Mouse (Mus musculus) CH12.LX (cell line): Measurements from ENCODE around the gene Fance. TPM values are rescaled to one million over a fixed set of nuclear protein-coding genes. Genes with fewer than 3 reads are reported as not detected.
"Not testable (repeated sequence)": the region's sequence is repeated elsewhere in the genome, so short reads cannot be mapped to it uniquely, and the experiment has no call there.

Experiments used
- DNase-seq: peaks from one replicate; pipeline ENCODE4 v3.0.0-alpha.2; 2013; ENCODE audit errors: extremely low read depth
- H3K27ac ChIP-seq: 2 replicates; pipeline ENCODE4 v1.5.1; 2012; ENCODE audit warnings: low read depth, mild to moderate bottlenecking, control low read depth, moderate library complexity; ENCODE audit not compliant: insufficient read depth
- H3K27me3 ChIP-seq: replicated peaks from 2 replicates; pipeline ENCODE3; 2012; ENCODE audit warnings: inconsistent platforms
- H3K36me3 ChIP-seq, 2 experiments: replicated peaks in 1 of 2; 2 replicates each; pipeline versions ENCODE3 to v1.6.1; 2012; ENCODE audit warnings: inconsistent platforms in 1 of 2, low read length in 1 of 2, mild to moderate bottlenecking in 1 of 2, mixed read lengths in 1 of 2, moderate library complexity in 1 of 2; ENCODE audit not compliant: control insufficient read depth in 1 of 2, insufficient read depth in 1 of 2
- H3K4me1 ChIP-seq, 2 experiments: 2 replicates each; pipeline ENCODE4 v1.6.1; 2012; ENCODE audit warnings: inconsistent platforms in 1 of 2, moderate library complexity in 1 of 2; ENCODE audit not compliant: insufficient read depth in 2 of 2, control insufficient read depth in 1 of 2
- H3K4me2 ChIP-seq: 2 replicates; pipeline ENCODE4 v1.6.1; 2012; ENCODE audit warnings: low read depth, mild to moderate bottlenecking, control low read depth; ENCODE audit not compliant: poor library complexity, insufficient read depth, severe bottlenecking
- H3K4me3 ChIP-seq, 3 experiments: fragments of 150-350 bp in 1 of 3; sonication (generic) in 1 of 3; replicated peaks in 1 of 3; 2 replicates each; pipeline versions ENCODE3 to v1.5.1; 2011 to 2012; ENCODE audit warnings: low read depth in 2 of 3, low read length in 2 of 3, mild to moderate bottlenecking in 2 of 3, moderate library complexity in 2 of 3, control low read depth in 1 of 3, improper control_type of control experiment in 1 of 3, inconsistent platforms in 1 of 3, mixed read lengths in 1 of 3; ENCODE audit not compliant: poor library complexity in 1 of 3
- H3K79me2 ChIP-seq: replicated peaks from 2 replicates; pipeline ENCODE4 v1.6.1; 2012; ENCODE audit warnings: mild to moderate bottlenecking, moderate library complexity; ENCODE audit not compliant: control insufficient read depth, poor library complexity, insufficient read depth, severe bottlenecking; ENCODE audit errors: extremely low read depth
- H3K9ac ChIP-seq: 2 replicates; pipeline ENCODE4 v1.6.1; 2012; ENCODE audit warnings: low read depth, mild to moderate bottlenecking, control low read depth, moderate library complexity; ENCODE audit not compliant: insufficient read depth
- H3K9me3 ChIP-seq: replicated peaks from 2 replicates; pipeline ENCODE3; 2012; ENCODE audit warnings: low read length, inconsistent platforms, mixed read lengths
- CTCF ChIP-seq, 2 experiments: IDR thresholded peaks in 1 of 2; conservative IDR thresholded peaks in 1 of 2; 2 replicates each; pipeline ENCODE4 v1.5.1; 2011 to 2012; ENCODE audit warnings: low read depth in 2 of 2, low read length in 2 of 2, improper control_type of control experiment in 1 of 2, inconsistent platforms in 1 of 2, mild to moderate bottlenecking in 1 of 2, moderate library complexity in 1 of 2
- E2F4 ChIP-seq: IDR thresholded peaks from 2 replicates; pipeline ENCODE4 v1.6.1; 2011; ENCODE audit warnings: low read depth, low read length, improper control_type of control experiment; ENCODE audit not compliant: insufficient replicate concordance
- GABPA ChIP-seq: IDR thresholded peaks from 2 replicates; pipeline ENCODE4 v1.6.1; 2012; ENCODE audit warnings: low read depth, low read length, improper control_type of control experiment, inconsistent platforms; ENCODE audit not compliant: insufficient replicate concordance
- HCFC1 ChIP-seq: IDR thresholded peaks from 2 replicates; pipeline ENCODE4 v1.6.1; 2012; ENCODE audit warnings: low read depth, mild to moderate bottlenecking, inconsistent platforms, low read length, improper control_type of control experiment
- JUND ChIP-seq: conservative IDR thresholded peaks from 2 replicates; pipeline ENCODE4 v1.6.1; 2011; ENCODE audit warnings: low read depth, low read length, improper control_type of control experiment
- KAT2A ChIP-seq: IDR thresholded peaks from 2 replicates; pipeline ENCODE4 v1.6.1; 2012; ENCODE audit warnings: low read length, improper control_type of control experiment, inconsistent platforms; ENCODE audit not compliant: insufficient replicate concordance
- NRF1 ChIP-seq: IDR thresholded peaks from 2 replicates; pipeline ENCODE4 v1.6.1; 2014; ENCODE audit warnings: low read depth, mild to moderate bottlenecking, inconsistent platforms, low read length, improper control_type of control experiment, moderate library complexity
- PAX5 ChIP-seq: IDR thresholded peaks from 2 replicates; pipeline ENCODE4 v1.6.1; 2012; ENCODE audit warnings: low read length, inconsistent platforms, mixed read lengths
- POLR2A ChIP-seq: IDR thresholded peaks from 2 replicates; pipeline ENCODE4 v1.6.1; 2011; ENCODE audit warnings: low read depth, mild to moderate bottlenecking, improper control_type of control experiment, low read length
- POLR2AphosphoS2 ChIP-seq: IDR thresholded peaks from 2 replicates; pipeline ENCODE4 v1.6.1; 2011; ENCODE audit warnings: low read depth, low read length, improper control_type of control experiment
- RAD21 ChIP-seq: IDR thresholded peaks from 2 replicates; pipeline ENCODE4 v1.6.1; 2011; ENCODE audit warnings: low read depth, mild to moderate bottlenecking, low read length, improper control_type of control experiment, moderate library complexity
- SMC3 ChIP-seq: IDR thresholded peaks from 2 replicates; pipeline ENCODE4 v1.6.1; 2011; ENCODE audit warnings: low read depth, low read length, improper control_type of control experiment
- TBP ChIP-seq: conservative IDR thresholded peaks from 2 replicates; pipeline ENCODE4 v1.6.1; 2011; ENCODE audit warnings: low read depth, low read length, improper control_type of control experiment
- TCF12 ChIP-seq: IDR thresholded peaks from 2 replicates; pipeline ENCODE4 v1.6.1; 2014; ENCODE audit warnings: low read depth, mild to moderate bottlenecking, inconsistent platforms, low read length, improper control_type of control experiment
- UBTF ChIP-seq: IDR thresholded peaks from 2 replicates; pipeline ENCODE4 v1.6.1; 2012; ENCODE audit warnings: low read depth, mild to moderate bottlenecking, inconsistent platforms, low read length, improper control_type of control experiment, moderate library complexity
- USF1 ChIP-seq: IDR thresholded peaks from 2 replicates; pipeline ENCODE4 v1.6.1; 2014; ENCODE audit warnings: low read depth, mild to moderate bottlenecking, inconsistent platforms, low read length, improper control_type of control experiment
- dilution Hi-C: fragments of 300-500 bp; cut with MboI; formaldehyde crosslinking; loops from 2 replicates; pipeline ENCODE4 v1.14.3; 2020; ENCODE audit warnings: low sequenced_read_pairs; ENCODE audit not compliant: extremely low pct_unique_long_range_greater_than_20kb, extremely low pct_ligation_motif_present
- in situ Hi-C: fragments of 300-500 bp; cut with MboI; formaldehyde crosslinking; loops from 3 replicates; pipeline ENCODE4 v1.14.3; 2019; ENCODE audit warnings: low sequenced_read_pairs, low pct_ligation_motif_present, low pct_unique_long_range_greater_than_20kb, mixed read lengths
- polyA plus RNA-seq: library from polyadenylated mRNA; unstranded; fragments of >175 nt; gene quantifications from 2 replicates; pipeline ENCODE4 v1.2.1, GENCODE M21; 2012; ENCODE audit warnings: low read depth; ENCODE audit not compliant: insufficient read length
- total RNA-seq, 2 experiments: library from RNA; depleted of rRNA; stranded (reverse); fragments of 300-350 nt in 1 of 2; fragments of >200 nt in 1 of 2; gene quantifications; 2 replicates each; pipeline ENCODE4 v1.2.3; 2012 to 2014

Gene Fance
- total and polyA plus RNA-seq, 3 experiments = 17.4 to 37.9 (median 29.6) TPM

- H3K9ac ChIP-seq = no peak overlapping the region
- H3K36me3 ChIP-seq = no peaks in the 10 kb centered on the region
- H3K27ac ChIP-seq = no peak overlapping the region
- peaks cover 78% of the 10 kb centered on the region for H3K27me3 ChIP-seq
- no peak overlapping the region for H3K4me2 ChIP-seq
- peaks cover 6% of the 10 kb centered on the region for H3K9me3 ChIP-seq
- H3K79me2 ChIP-seq = no peaks in the 10 kb centered on the region
- dilution Hi-C loops = no loop called here
- H3K4me3 ChIP-seq = no peak overlapping the region
- peaks cover 5 to 6% of the 10 kb centered on the region in 2 experiments; a peak in 3 of 4 replicates for H3K4me1 ChIP-seq
- no peak for DNase-seq
- in situ Hi-C loops = no loop called here
- TF ChIP-seq SMC3 (no peak), UBTF (no peak), HCFC1 (no peak), POLR2AphosphoS2 (no peak), RAD21 (no peak), USF1 (no peak), TBP (no peak), TCF12 (no peak), CTCF (conservative IDR thresholded peaks at IDR 0.05 in 1 of 2, IDR thresholded peaks at IDR 0.05 in 1 of 2; ENCODE audit: low read depth in 2 of 2, low read length in 2 of 2) (no peak), GABPA (no peak), PAX5 (no peak), KAT2A (no peak), POLR2A (no peak), NRF1 (no peak), JUND (no peak), E2F4 (no peak)
These were observed 42.6 kb downstream of the Fance start for GRCm38 (mm10) chr17:28355871-28356270.

DNA sequence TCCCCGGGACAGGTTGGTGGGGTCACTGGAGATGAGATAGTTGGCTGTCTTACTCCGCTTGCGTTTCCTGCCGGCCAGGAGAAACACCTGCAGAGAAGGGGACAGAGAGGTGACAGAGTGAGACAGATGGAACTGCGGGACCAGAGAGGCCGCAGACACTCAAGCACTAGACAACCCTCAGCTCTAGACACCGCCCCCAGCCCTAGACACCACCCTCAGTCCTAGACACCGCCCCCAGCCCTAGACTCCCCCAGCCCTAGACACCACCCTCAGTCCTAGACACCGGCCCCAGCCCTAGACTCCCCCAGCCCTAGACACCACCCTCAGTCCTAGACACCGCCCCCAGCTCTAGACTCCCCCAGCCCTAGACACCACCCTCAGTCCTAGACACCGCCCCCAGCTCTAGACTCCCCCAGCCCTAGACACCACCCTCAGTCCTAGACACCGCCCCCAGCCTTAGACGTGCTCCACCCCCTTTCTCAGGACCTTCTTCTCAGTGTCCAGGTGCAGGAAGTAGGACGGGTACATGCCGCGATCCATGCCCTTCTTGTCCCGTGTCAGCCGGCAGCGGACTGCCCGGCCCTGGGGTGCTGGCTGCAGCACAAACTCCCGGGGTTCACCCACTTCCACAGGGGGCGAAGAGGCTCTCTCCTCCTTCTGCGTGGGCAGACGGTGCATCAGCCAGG is 45.4 kb downstream of the Fance start:
- in situ Hi-C loops, H3K4me3 ChIP-seq, H3K9me3 ChIP-seq, H3K27ac ChIP-seq, H3K4me1 ChIP-seq, H3K79me2 ChIP-seq, dilution Hi-C loops, H3K36me3 ChIP-seq, H3K9ac ChIP-seq, H3K4me2 ChIP-seq, DNase-seq: not testable (repeated sequence)
- H3K27me3 ChIP-seq = peaks cover 79% of the 10 kb centered on the region
